Mouse (Mus musculus) bone marrow, adult 2 months (tissue): ENCODE data around the gene Rrp1b.

Source experiments
- CTCF ChIP-seq: fragments of 200-500 bp; IDR thresholded peaks from 2 replicates; pipeline ENCODE4 v1.5.1; 2011; ENCODE audit warnings: low read length, control low read depth; ENCODE audit not compliant: control insufficient read depth, insufficient read depth
- POLR2A ChIP-seq: fragments of 200-500 bp; IDR thresholded peaks from 2 replicates; pipeline ENCODE4 v1.6.1; 2011; ENCODE audit warnings: low read depth, mild to moderate bottlenecking, control low read depth, low read length, borderline replicate concordance; ENCODE audit not compliant: control insufficient read depth

DNA sequence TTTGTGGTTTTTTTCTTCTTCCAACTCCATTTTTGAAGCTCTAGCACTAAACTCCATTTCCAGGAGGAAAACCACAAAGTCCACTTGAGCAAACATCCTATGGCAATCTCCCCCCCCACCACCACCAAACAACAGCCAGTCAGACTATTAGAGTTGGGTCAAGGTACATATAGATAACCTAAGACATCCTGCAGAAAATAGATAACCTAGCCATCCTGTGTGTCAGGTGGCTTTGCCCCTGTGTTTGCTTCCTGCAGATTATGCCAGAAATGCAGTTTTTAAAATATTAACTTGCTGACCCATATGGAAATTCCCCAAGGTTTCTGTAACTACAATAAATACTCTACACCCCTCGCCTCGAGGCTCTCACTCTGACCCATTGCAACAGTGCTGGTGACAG lies 40.1 kb upstream of the Rrp1b start:
- TF ChIP-seq CTCF (no peak), POLR2A (no peak)
